In genomic region chrX:96329764-96330163, GRCm38 (mm10) we compare ENCODE assay signal across 10 mouse cellular contexts. TPM values are rescaled to one million over a fixed set of nuclear protein-coding genes. Genes with fewer than 3 reads are reported as not detected.
DNase-seq lines count a peak whose midpoint lies in the region; ATAC-seq and TF ChIP-seq lines count a peak whose summit lies in the region.
"Had no signal": no experiment of that assay in that cellular context is flagged by ENCODE, and none has a peak within 500 bp of the region (broad histone marks: within the 10 kb centered on the region; RNA-seq: fewer than 3 reads in every experiment).

No protein-coding gene starts in this region.

- H3K27me3 ChIP-seq in lung, postnatal 0 days (replicated peaks; ENCODE audit: insufficient read depth, low read length), result no peaks in the 10 kb centered on the region
- H3K27me3 ChIP-seq: stomach, embryonic 15.5 days had no signal

- no peak overlapping the region for H3K27ac ChIP-seq in lung, postnatal 0 days (ENCODE audit: low read length)
- H3K27ac ChIP-seq: stomach, embryonic 15.5 days had no signal

- no peak overlapping the region for H3K4me2 ChIP-seq in lung, postnatal 0 days (replicated peaks; ENCODE audit: low read depth, low read length)
- H3K4me2 ChIP-seq: stomach, embryonic 15.5 days had no signal

- H3K9ac ChIP-seq in lung, postnatal 0 days (replicated peaks; ENCODE audit: low read depth), result no peak overlapping the region
- H3K9ac ChIP-seq: stomach, embryonic 15.5 days had no signal

- no peak overlapping the region for H3K4me3 ChIP-seq in lung, postnatal 0 days (ENCODE audit: low read depth, low read length)
- H3K4me3 ChIP-seq: stomach, embryonic 15.5 days had no signal

- DNase-seq in kidney, postnatal 10 days, result peak; percentile 18
- DNase-seq in kidney, adult 11 months, result no peak
- DNase-seq in ES-CJ7 (ENCODE audit: low read depth, low spot score) (peak; percentile 25), adipocyte (ENCODE audit: low spot score) (peak; percentile 26)
- DNase-seq in lung, postnatal 0 days (ENCODE audit: low spot score), result peak; percentile 5
- no peak for DNase-seq in urinary bladder, postnatal 10 days (ENCODE audit: low spot score)
- no peak for DNase-seq in urinary bladder, adult 18-20 months (ENCODE audit: low spot score in 2 of 2)
- DNase-seq in gastrocnemius, postnatal 14 days, result no peak

- H3K4me1 ChIP-seq in lung, postnatal 0 days (ENCODE audit: insufficient read depth, low read depth, low read length), result no peaks in the 10 kb centered on the region
- H3K4me1 ChIP-seq: stomach, embryonic 15.5 days had no signal

- H3K36me3 ChIP-seq in lung, postnatal 0 days (ENCODE audit: insufficient read depth, low read length), result no peaks in the 10 kb centered on the region
- H3K36me3 ChIP-seq: stomach, embryonic 15.5 days had no signal

- intact Hi-C loops in gastrocnemius, postnatal 14 days (cut with DNase I; ENCODE audit: low total_unique reads), result no loop called here

- H3K9me3 ChIP-seq in lung, postnatal 0 days (ENCODE audit: low read length), result no peaks in the 10 kb centered on the region
- H3K9me3 ChIP-seq: stomach, embryonic 15.5 days had no signal

- peak; percentile 42 for TF ChIP-seq CTCF in lung, postnatal 0 days (IDR thresholded peaks at IDR 0.05)

- TF ChIP-seq EP300 in lung, postnatal 0 days (IDR thresholded peaks at IDR 0.05), result no peak

- WGBS in lung, postnatal 0 days, result 33% methylated on average over 4 of the region's 4 CpGs

- ATAC-seq in lung, postnatal 0 days, result no peak

RNA-seq across cellular contexts. Expression of gene Vsig4, which starts 36.5 kb away (rescaled TPM):
- not detected in 2 replicates for polyA plus RNA-seq in lung, postnatal 0 days (2015; fragmentation: Nextera tagmentation; extraction: Ambion mirVana)
- not detected for total RNA-seq in gastrocnemius, postnatal 14 days (2021)
- polyA plus RNA-seq: cortical plate, adult 2 months; stomach, embryonic 15.5 days had no signal

Comparison
In these comparisons a context has a peak if more than half of its experiments do, and no peak if none do; other contexts are left out.
1. DNase-seq: peak in kidney, postnatal 10 days (single experiment), ES-CJ7 (single experiment), adipocyte (single experiment) and lung, postnatal 0 days (single experiment); none in kidney, adult 11 months (single experiment), urinary bladder, postnatal 10 days (single experiment), urinary bladder, adult 18-20 months (0 of 2) and gastrocnemius, postnatal 14 days (single experiment).